Mouse (Mus musculus) midbrain, embryonic 11.5 days (tissue): Measurements from ENCODE around the gene Gm20696. TPM values are rescaled to one million over a fixed set of nuclear protein-coding genes. Genes with fewer than 3 reads are reported as not detected.

Experiments used
- ATAC-seq: fragments of 200-750 bp; cut with Nextera tagmentation; 2 replicates; pipeline ENCODE4 v1.8.0; 2017; ENCODE audit warnings: moderate TSS enrichment, moderate library complexity; ENCODE audit not compliant: low FRiP score
- DNase-seq: peaks from one replicate; pipeline ENCODE4 v3.0.0; 2015; ENCODE audit warnings: low spot score; ENCODE audit errors: missing footprints
- H3K27ac ChIP-seq: fragments of 300-500 bp; sonication (generic); 2 replicates; pipeline ENCODE4 v1.5.1; 2014; ENCODE audit warnings: low read depth, low read length
- H3K27me3 ChIP-seq: fragments of 300-500 bp; sonication (generic); 2 replicates; pipeline ENCODE4 v1.6.1; 2014; ENCODE audit warnings: mild to moderate bottlenecking, low read length, moderate library complexity, mixed read lengths; ENCODE audit not compliant: control insufficient read depth, insufficient read depth
- H3K36me3 ChIP-seq: fragments of 300-500 bp; sonication (generic); 2 replicates; pipeline ENCODE4 v1.6.1; 2014; ENCODE audit warnings: mild to moderate bottlenecking, low read length, moderate library complexity, mixed read lengths; ENCODE audit not compliant: control insufficient read depth, insufficient read depth
- H3K4me1 ChIP-seq: fragments of 300-500 bp; sonication (generic); 2 replicates; pipeline ENCODE4 v1.6.1; 2014; ENCODE audit warnings: low read length; ENCODE audit not compliant: control insufficient read depth, insufficient read depth
- H3K4me2 ChIP-seq: fragments of 300-500 bp; sonication (generic); 2 replicates; pipeline ENCODE4 v1.6.1; 2014; ENCODE audit warnings: mild to moderate bottlenecking, moderate library complexity
- H3K4me3 ChIP-seq: fragments of 300-500 bp; sonication (generic); 2 replicates; pipeline ENCODE4 v1.5.1; 2014; ENCODE audit warnings: low read depth, low read length
- H3K9ac ChIP-seq: fragments of 300-500 bp; sonication (generic); 2 replicates; pipeline ENCODE4 v1.6.1; 2014; ENCODE audit warnings: low read length
- H3K9me3 ChIP-seq: fragments of 300-500 bp; sonication (generic); 2 replicates; pipeline ENCODE4 v1.6.1; 2016; ENCODE audit warnings: low read length; ENCODE audit not compliant: control insufficient read depth
- WGBS: fragments of 180-500 bp; shearing (Covaris S2); extraction: QIAGEN DNeasy Blood & Tissue Kit; methylation state at CpG from one replicate; pipeline ENCODE4 v1.1.7; 2014; 5-methylcytosine and 5-hydroxymethylcytosine counted together
- polyA plus RNA-seq: library from polyadenylated mRNA; unstranded; fragments of >200 nt; fragmentation: Nextera tagmentation; extraction: Ambion mirVana; gene quantifications from 2 replicates; pipeline ENCODE4 v1.2.1, GENCODE M21; 2014

Gm20696 gene
- polyA plus RNA-seq, 1 experiment from 2014 or later, result 3.4 TPM

- H3K36me3 ChIP-seq, result no peaks in the 10 kb centered on the region
- no peak overlapping the region for H3K4me3 ChIP-seq
- no peak overlapping the region for H3K4me2 ChIP-seq
- H3K9ac ChIP-seq, result no peak overlapping the region
- peak; percentile 40; the same call in 1 of the 2 replicates for ATAC-seq
- H3K9me3 ChIP-seq, result no peaks in the 10 kb centered on the region
- 60% methylated on average over 20 of the region's 20 CpGs for WGBS
- H3K27ac ChIP-seq, result no peak overlapping the region
- H3K27me3 ChIP-seq, result no peaks in the 10 kb centered on the region
- peaks cover 2% of the 10 kb centered on the region for H3K4me1 ChIP-seq
- DNase-seq, result peak; percentile 86
Measured at GRCm38 (mm10) chr6:99485217-99485883, 181.2 kb downstream of the Gm20696 start.

GRCm38 (mm10) chr6:99484884-99485216, 181.7 kb downstream of the Gm20696 start:
- H3K4me3 ChIP-seq, result no peak overlapping the region
- no peaks in the 10 kb centered on the region for H3K36me3 ChIP-seq
- no peak overlapping the region for H3K27ac ChIP-seq
- no peaks in the 10 kb centered on the region for H3K27me3 ChIP-seq
- DNase-seq, result no peak
- no peak for ATAC-seq
- WGBS, result 77% methylated on average over 8 of the region's 8 CpGs
- no peaks in the 10 kb centered on the region for H3K9me3 ChIP-seq
- no peak overlapping the region for H3K4me2 ChIP-seq
- H3K4me1 ChIP-seq, result no peaks in the 10 kb centered on the region
- no peak overlapping the region for H3K9ac ChIP-seq

GRCm38 (mm10) chr6:99484197-99484725, 182.3 kb downstream of the Gm20696 start:
- Histone ChIP-seq H3K9ac (no peak overlapping the region), H3K27ac (no peak overlapping the region), H3K27me3 (no peaks in the 10 kb centered on the region), H3K4me2 (no peak overlapping the region), H3K4me3 (no peak overlapping the region), H3K9me3 (no peaks in the 10 kb centered on the region), H3K36me3 (no peaks in the 10 kb centered on the region), H3K4me1 (no peaks in the 10 kb centered on the region)
- ATAC-seq (no peak), DNase-seq (no peak)
- WGBS, result 93% methylated on average over 7 of the region's 7 CpGs

GRCm38 (mm10) chr6:99483556-99483955, 183.0 kb downstream of the Gm20696 start:
- DNase-seq, result no peak
- 78% methylated on average over 10 of the region's 10 CpGs for WGBS
- H3K4me2 ChIP-seq, result no peak overlapping the region
- H3K9me3 ChIP-seq, result no peaks in the 10 kb centered on the region
- H3K27me3 ChIP-seq, result no peaks in the 10 kb centered on the region
- no peaks in the 10 kb centered on the region for H3K4me1 ChIP-seq
- ATAC-seq, result no peak
- no peak overlapping the region for H3K4me3 ChIP-seq
- H3K9ac ChIP-seq, result no peak overlapping the region
- no peak overlapping the region for H3K27ac ChIP-seq
- H3K36me3 ChIP-seq, result no peaks in the 10 kb centered on the region

GRCm38 (mm10) chr6:99481568-99481967, 185.0 kb downstream of the Gm20696 start:
- no peak for DNase-seq
- ATAC-seq, result no peak
- Histone ChIP-seq H3K36me3 (no peaks in the 10 kb centered on the region), H3K4me2 (no peak overlapping the region), H3K4me1 (no peaks in the 10 kb centered on the region), H3K4me3 (no peak overlapping the region), H3K9me3 (no peaks in the 10 kb centered on the region), H3K9ac (no peak overlapping the region), H3K27me3 (no peaks in the 10 kb centered on the region), H3K27ac (no peak overlapping the region)
- 79% methylated on average over 7 of the region's 7 CpGs for WGBS

GRCm38 (mm10) chr6:99478873-99479650, 187.5 kb downstream of the Gm20696 start:
- Histone ChIP-seq H3K4me3 (no peak overlapping the region), H3K27ac (no peak overlapping the region), H3K36me3 (no peaks in the 10 kb centered on the region), H3K4me2 (no peak overlapping the region), H3K4me1 (no peaks in the 10 kb centered on the region), H3K27me3 (no peaks in the 10 kb centered on the region), H3K9ac (no peak overlapping the region), H3K9me3 (no peaks in the 10 kb centered on the region)
- ATAC-seq, result no peak
- no peak for DNase-seq
- WGBS, result 86% methylated on average over 13 of the region's 13 CpGs

- H3K4me1 ChIP-seq, result no peaks in the 10 kb centered on the region
- no peak overlapping the region for H3K27ac ChIP-seq
- H3K4me3 ChIP-seq, result no peak overlapping the region
- H3K9me3 ChIP-seq, result no peaks in the 10 kb centered on the region
- H3K36me3 ChIP-seq, result no peaks in the 10 kb centered on the region
- H3K9ac ChIP-seq, result no peak overlapping the region
- WGBS, result 83% methylated on average over 9 of the region's 9 CpGs
- no peak for ATAC-seq
- no peaks in the 10 kb centered on the region for H3K27me3 ChIP-seq
- H3K4me2 ChIP-seq, result no peak overlapping the region
- no peak for DNase-seq
Measured at GRCm38 (mm10) chr6:99475040-99475439, 191.6 kb downstream of the Gm20696 start.

- Histone ChIP-seq H3K27ac (no peak overlapping the region), H3K4me1 (peaks cover 3% of the 10 kb centered on the region; the same call in 1 of the 2 replicates), H3K27me3 (no peaks in the 10 kb centered on the region), H3K4me3 (no peak overlapping the region), H3K36me3 (no peaks in the 10 kb centered on the region), H3K9me3 (no peaks in the 10 kb centered on the region), H3K9ac (no peak overlapping the region), H3K4me2 (no peak overlapping the region)
- WGBS, result 84% methylated on average over 5 of the region's 5 CpGs
- DNase-seq (no peak), ATAC-seq (no peak)
Measured at GRCm38 (mm10) chr6:99470906-99471305, 195.7 kb downstream of the Gm20696 start.

GRCm38 (mm10) chr6:99469134-99469834, 197.3 kb downstream of the Gm20696 start:
- H3K4me2 ChIP-seq, result no peak overlapping the region
- no peak for ATAC-seq
- no peaks in the 10 kb centered on the region for H3K27me3 ChIP-seq

More at GRCm38 (mm10) chr6:99469134-99469834, 197.3 kb downstream of the Gm20696 start:
- no peaks in the 10 kb centered on the region for H3K36me3 ChIP-seq
- no peak for DNase-seq
- WGBS, result 95% methylated on average over 12 of the region's 12 CpGs
- no peaks in the 10 kb centered on the region for H3K9me3 ChIP-seq
- peaks cover 3% of the 10 kb centered on the region; the same call in 1 of the 2 replicates for H3K4me1 ChIP-seq
- H3K27ac ChIP-seq, result no peak overlapping the region
- no peak overlapping the region for H3K4me3 ChIP-seq
- H3K9ac ChIP-seq, result no peak overlapping the region
